Mouse (Mus musculus) liver, postnatal 0 days (tissue): ENCODE measurements at regions not wholly inside any gene's neighbourhood (a gene's known extent, or its start where the extent isn't known, plus 50 kb on each side); places are given as distances from the start of the nearest gene placed in this dataset.
A peak's percentile ranks its signal among the peaks of the same experiment; 100 is the strongest.

Source experiments
- ATAC-seq: fragments of 200-750 bp; cut with Nextera tagmentation; 2 replicates; pipeline ENCODE4 v1.8.0; 2017; ENCODE audit warnings: mild to moderate bottlenecking, moderate library complexity
- DNase-seq: peaks from one replicate; pipeline ENCODE4 v3.0.0-alpha.2; 2016
- H3K27ac ChIP-seq: fragments of 300-500 bp; sonication (generic); 2 replicates; pipeline ENCODE4 v1.5.1; 2014; ENCODE audit warnings: antibody characterized with exemption, moderate library complexity, mild to moderate bottlenecking, low read depth
- H3K27me3 ChIP-seq: fragments of 300-500 bp; sonication (generic); 2 replicates; pipeline ENCODE4 v1.6.1; 2014; ENCODE audit warnings: low read length, control low read depth, mixed read lengths; ENCODE audit not compliant: insufficient read depth
- H3K36me3 ChIP-seq: fragments of 300-500 bp; sonication (generic); replicated peaks from 2 replicates; pipeline ENCODE4 v1.6.1; 2014; ENCODE audit warnings: mild to moderate bottlenecking, control low read depth, low read length, moderate library complexity, mixed read lengths; ENCODE audit not compliant: insufficient read depth
- H3K4me1 ChIP-seq: fragments of 300-500 bp; sonication (generic); 2 replicates; pipeline ENCODE4 v1.6.1; 2014; ENCODE audit warnings: antibody characterized with exemption, mild to moderate bottlenecking, control low read depth; ENCODE audit not compliant: insufficient read depth
- H3K4me2 ChIP-seq: fragments of 300-500 bp; sonication (generic); 2 replicates; pipeline ENCODE4 v1.6.1; 2014; ENCODE audit warnings: low read depth, mild to moderate bottlenecking, low read length, moderate library complexity, mixed read lengths
- H3K4me3 ChIP-seq: fragments of 300-500 bp; sonication (generic); 2 replicates; pipeline ENCODE4 v1.5.1; 2014; ENCODE audit warnings: low read depth, low read length
- H3K9ac ChIP-seq: fragments of 300-500 bp; sonication (generic); replicated peaks from 2 replicates; pipeline ENCODE4 v1.6.1; 2014; ENCODE audit warnings: mild to moderate bottlenecking, moderate library complexity
- H3K9me3 ChIP-seq: fragments of 300-500 bp; sonication (generic); 2 replicates; pipeline ENCODE4 v1.6.1; 2016; ENCODE audit warnings: mild to moderate bottlenecking, control low read depth, low read length, mixed read lengths
- CTCF ChIP-seq: sonication (generic); IDR thresholded peaks from 2 replicates; pipeline ENCODE4 v1.5.1; 2016; ENCODE audit warnings: antibody characterized with exemption, low read depth
- EP300 ChIP-seq: IDR thresholded peaks from 2 replicates; pipeline ENCODE4 v1.6.1; 2016; ENCODE audit warnings: antibody characterized with exemption, low read depth, mild to moderate bottlenecking
- WGBS: fragments of 180-500 bp; shearing (Covaris S2); extraction: QIAGEN DNeasy Blood & Tissue Kit; methylation state at CpG from one replicate; pipeline ENCODE4 v1.1.7; 2014; ENCODE audit not compliant: insufficient replicate concordance; 5-methylcytosine and 5-hydroxymethylcytosine counted together

DNA sequence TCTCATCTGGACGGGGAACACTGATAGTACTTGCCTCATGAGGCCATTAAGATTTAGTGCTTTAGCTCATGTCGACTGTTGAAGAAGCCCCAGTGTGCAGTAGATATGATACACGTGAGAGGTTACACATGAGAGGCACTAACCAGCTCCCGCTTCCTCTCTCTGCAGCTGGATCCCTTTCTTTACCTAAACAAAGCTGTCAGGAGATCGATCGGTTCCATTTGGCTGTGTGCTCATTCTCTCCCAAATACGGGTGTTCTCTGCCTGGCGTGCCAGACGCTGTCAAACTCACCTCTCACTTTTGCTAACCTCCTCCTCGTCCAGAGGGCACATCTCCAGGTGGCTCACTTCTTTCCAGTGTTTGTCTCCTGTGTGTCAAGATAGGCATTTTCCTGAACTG lies 139.3 kb upstream of the Smlr1 start:
- H3K4me1 ChIP-seq = no peaks in the 10 kb centered on the region
- H3K9ac ChIP-seq = no peak overlapping the region
- H3K4me2 ChIP-seq = no peak overlapping the region
- no peak overlapping the region for H3K4me3 ChIP-seq
- no peaks in the 10 kb centered on the region for H3K9me3 ChIP-seq
- no peak overlapping the region for H3K27ac ChIP-seq
- H3K27me3 ChIP-seq = no peaks in the 10 kb centered on the region
- ATAC-seq (no peak), DNase-seq (no peak)
- WGBS = 61% methylated on average over 10 of the region's 10 CpGs
- TF ChIP-seq EP300 (no peak), CTCF (no peak)
- H3K36me3 ChIP-seq = no peaks in the 10 kb centered on the region

DNA sequence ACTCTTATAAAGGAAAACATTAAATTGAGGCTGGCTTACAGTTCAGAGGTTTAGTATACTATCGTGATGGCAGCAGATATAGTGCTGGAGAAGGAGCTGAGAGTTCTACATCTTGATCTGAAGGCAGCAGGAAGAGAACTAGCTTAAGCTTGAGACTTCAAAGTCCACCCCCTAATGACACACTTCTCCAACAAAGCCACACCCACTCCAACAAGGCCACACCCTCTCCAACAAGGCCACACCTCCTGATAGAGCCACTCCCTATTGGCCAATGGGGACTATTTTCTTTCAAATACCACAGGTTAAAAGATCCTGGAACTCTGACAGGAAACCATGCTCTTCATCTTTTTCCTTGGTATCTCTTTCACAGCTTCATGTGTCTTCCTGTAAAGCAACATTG lies 134.0 kb upstream of the Smlr1 start:
- Histone ChIP-seq H3K4me3 (no peak overlapping the region), H3K4me2 (no peak overlapping the region), H3K36me3 (no peaks in the 10 kb centered on the region), H3K27me3 (no peaks in the 10 kb centered on the region), H3K9me3 (no peaks in the 10 kb centered on the region), H3K9ac (no peak overlapping the region), H3K4me1 (no peaks in the 10 kb centered on the region), H3K27ac (no peak overlapping the region)
- WGBS = 79% methylated on average over 1 of the region's 1 CpGs
- no peak for ATAC-seq
- DNase-seq = no peak
- TF ChIP-seq CTCF (no peak), EP300 (no peak)

DNA sequence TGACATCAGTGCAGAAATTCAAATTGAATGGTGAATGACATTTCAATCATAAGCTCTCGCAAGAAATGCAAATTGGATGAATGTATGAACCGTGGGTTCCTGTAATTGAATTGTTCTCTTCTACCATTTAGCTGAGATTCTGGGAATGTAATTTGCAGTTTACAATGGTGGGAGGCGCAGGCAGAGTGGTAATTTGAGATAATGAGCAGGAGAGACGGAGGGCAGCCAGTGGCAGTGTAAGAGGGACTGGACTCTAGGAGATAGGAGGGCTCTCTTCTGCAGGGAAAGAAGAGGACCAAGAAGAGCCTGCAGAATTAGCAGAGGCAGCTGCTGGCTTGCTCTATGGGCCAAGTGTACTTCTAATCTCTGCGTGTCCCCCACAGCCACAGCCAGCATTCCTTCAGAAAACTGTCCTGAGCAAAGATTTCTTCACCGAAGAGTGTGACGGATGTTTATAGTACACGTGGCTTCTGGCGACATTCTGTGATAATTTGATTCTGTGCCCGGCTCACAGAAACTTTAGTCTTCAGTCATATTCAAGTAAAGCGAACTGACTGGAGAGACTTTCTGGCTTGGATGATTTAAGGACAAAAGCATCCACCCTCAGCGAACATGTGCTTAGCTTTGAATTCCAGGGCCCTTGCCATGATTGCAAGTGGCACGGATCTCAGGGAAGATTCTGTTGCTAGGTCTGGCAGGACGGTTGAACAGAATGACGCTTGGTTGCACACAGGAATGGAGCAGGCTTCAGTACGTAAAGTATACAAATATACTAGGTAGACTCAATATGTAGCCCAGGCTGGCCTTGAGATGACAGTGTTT lies 116.9 kb upstream of the Smlr1 start:
- no peak overlapping the region for H3K4me2 ChIP-seq
- DNase-seq (no peak), ATAC-seq (no peak)
- H3K36me3 ChIP-seq = no peaks in the 10 kb centered on the region
- H3K9ac ChIP-seq = no peak overlapping the region
- no peak for TF ChIP-seq EP300
- no peak for TF ChIP-seq CTCF
- no peak overlapping the region for H3K4me3 ChIP-seq
- no peaks in the 10 kb centered on the region for H3K4me1 ChIP-seq
- H3K27ac ChIP-seq = no peak overlapping the region
- WGBS = 77% methylated on average over 16 of the region's 16 CpGs
- H3K9me3 ChIP-seq = no peaks in the 10 kb centered on the region
- H3K27me3 ChIP-seq = no peaks in the 10 kb centered on the region

GRCm38 (mm10) chr10:25647740-25648139 lies 111.7 kb upstream of the Smlr1 start:
- TF ChIP-seq EP300 (no peak), CTCF (0 out of 2 replicates have a peak, but pooled peaks have one; percentile 6)
- Histone ChIP-seq H3K4me3 (no peak overlapping the region), H3K4me1 (no peaks in the 10 kb centered on the region), H3K4me2 (no peak overlapping the region), H3K36me3 (no peaks in the 10 kb centered on the region), H3K27me3 (no peaks in the 10 kb centered on the region), H3K9ac (no peak overlapping the region), H3K9me3 (no peaks in the 10 kb centered on the region), H3K27ac (no peak overlapping the region)
- DNase-seq (no peak), ATAC-seq (no peak)
- WGBS = 59% methylated on average over 1 of the region's 1 CpGs

DNA sequence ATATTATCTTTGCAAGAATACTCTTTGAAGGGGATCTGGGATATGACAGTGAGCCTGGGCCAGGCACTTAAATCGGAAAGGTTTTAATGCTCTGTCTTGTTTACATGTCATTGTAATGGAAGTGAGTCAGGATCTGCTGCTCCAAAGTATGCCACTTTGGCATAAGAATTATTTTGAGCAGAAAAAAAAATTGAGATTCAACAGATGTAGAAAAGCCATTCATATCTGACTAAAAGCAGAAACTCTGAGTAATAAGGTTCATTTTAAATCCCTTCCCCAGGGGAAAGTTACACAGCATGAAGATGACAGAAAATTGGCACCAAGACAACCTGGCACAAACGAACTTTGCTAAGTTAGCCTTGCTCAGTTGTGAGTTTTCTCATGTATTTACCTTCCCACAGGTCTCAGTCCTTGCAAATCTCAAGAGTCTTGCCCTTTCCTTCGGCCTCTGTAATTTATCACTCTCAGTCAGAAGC lies 107.5 kb upstream of the Smlr1 start:
- Histone ChIP-seq H3K4me1 (no peaks in the 10 kb centered on the region), H3K27me3 (no peaks in the 10 kb centered on the region), H3K9ac (no peak overlapping the region), H3K9me3 (peaks cover 5% of the 10 kb centered on the region; the same call in 1 of the 2 replicates), H3K4me3 (no peak overlapping the region), H3K36me3 (no peaks in the 10 kb centered on the region), H3K4me2 (no peak overlapping the region), H3K27ac (no peak overlapping the region)
- DNase-seq = no peak
- no peak for ATAC-seq
- 55% methylated on average over 3 of the region's 3 CpGs for WGBS
- TF ChIP-seq CTCF (no peak), EP300 (no peak)

- DNase-seq = no peak
- 83% methylated on average over 9 of the region's 9 CpGs for WGBS
- Histone ChIP-seq H3K4me2 (no peak overlapping the region), H3K27me3 (no peaks in the 10 kb centered on the region), H3K27ac (no peak overlapping the region), H3K4me1 (no peaks in the 10 kb centered on the region), H3K4me3 (no peak overlapping the region), H3K9me3 (peaks cover 5% of the 10 kb centered on the region; the same call in 1 of the 2 replicates), H3K36me3 (no peaks in the 10 kb centered on the region), H3K9ac (no peak overlapping the region)
- no peak for ATAC-seq
- TF ChIP-seq CTCF (no peak), EP300 (no peak)
These were observed 106.1 kb upstream of the Smlr1 start for GRCm38 (mm10) chr10:25642079-25642696.
